8 mouse cellular contexts compared by ENCODE assay signal in genomic region chr9:50849249-50849648, GRCm38 (mm10). TPM values are rescaled to one million over a fixed set of nuclear protein-coding genes. Genes with fewer than 3 reads are reported as not detected.
DNase-seq lines count a peak whose midpoint lies in the region; ATAC-seq and TF ChIP-seq lines count a peak whose summit lies in the region.

No protein-coding gene starts in this region.

- H3K4me2 ChIP-seq in heart, embryonic 13.5 days, result 0 out of 2 replicates have a peak overlapping the region, but pooled peaks have one; percentile 60
- no peak overlapping the region for H3K4me2 ChIP-seq in liver, embryonic 11.5 days
- H3K4me2 ChIP-seq in neural tube, embryonic 11.5 days (ENCODE audit: low read depth), result no peak overlapping the region
- H3K4me2 ChIP-seq in stomach, postnatal 0 days (replicated peaks; ENCODE audit: low read depth), result peak overlapping the region; percentile 21

- no peaks in the 10 kb centered on the region for H3K9me3 ChIP-seq in heart, embryonic 13.5 days
- H3K9me3 ChIP-seq in liver, embryonic 11.5 days (ENCODE audit: control insufficient read depth, low read length), result no peaks in the 10 kb centered on the region
- no peaks in the 10 kb centered on the region for H3K9me3 ChIP-seq in neural tube, embryonic 11.5 days (ENCODE audit: control insufficient read depth, low read length)
- no peaks in the 10 kb centered on the region for H3K9me3 ChIP-seq in stomach, postnatal 0 days (ENCODE audit: control insufficient read depth, low read length)

- ATAC-seq in heart, embryonic 13.5 days (ENCODE audit: extremely low read depth, insufficient number of reproducible peaks, low FRiP score, low TSS enrichment), result no peak
- peak; percentile 62 for ATAC-seq in liver, embryonic 11.5 days (replicated peaks; ENCODE audit: low FRiP score)
- ATAC-seq in neural tube, embryonic 11.5 days (ENCODE audit: insufficient read depth, low FRiP score, low TSS enrichment), result peak; percentile 60; the same call in 1 of the 2 replicates
- peak; percentile 85 for ATAC-seq in stomach, postnatal 0 days (ENCODE audit: low FRiP score, low TSS enrichment)

- H3K27me3 ChIP-seq in heart, embryonic 13.5 days (replicated peaks), result no peaks in the 10 kb centered on the region
- H3K27me3 ChIP-seq in liver, embryonic 11.5 days (replicated peaks; ENCODE audit: control insufficient read depth, insufficient read depth, low read length), result no peaks in the 10 kb centered on the region
- no peaks in the 10 kb centered on the region for H3K27me3 ChIP-seq in neural tube, embryonic 11.5 days (ENCODE audit: control insufficient read depth, insufficient read depth, low read length)
- no peaks in the 10 kb centered on the region for H3K27me3 ChIP-seq in stomach, postnatal 0 days (ENCODE audit: control insufficient read depth, insufficient read depth, low read length)

- no peak overlapping the region for H3K27ac ChIP-seq in heart, embryonic 13.5 days (replicated peaks)
- H3K27ac ChIP-seq in liver, embryonic 11.5 days (ENCODE audit: low read depth, low read length), result no peak overlapping the region
- H3K27ac ChIP-seq in neural tube, embryonic 11.5 days (ENCODE audit: low read depth, low read length), result no peak overlapping the region
- H3K27ac ChIP-seq in stomach, postnatal 0 days (replicated peaks), result peak overlapping the region; percentile 63

- H3K9ac ChIP-seq in heart, embryonic 13.5 days, result no peak overlapping the region
- no peak overlapping the region for H3K9ac ChIP-seq in liver, embryonic 11.5 days (ENCODE audit: low read depth, low read length)
- H3K9ac ChIP-seq in neural tube, embryonic 11.5 days (ENCODE audit: low read length), result no peak overlapping the region
- H3K9ac ChIP-seq in stomach, postnatal 0 days (ENCODE audit: low read length), result no peak overlapping the region

- WGBS in heart, embryonic 13.5 days, result 19% methylated on average over 8 of the region's 8 CpGs
- WGBS in liver, embryonic 11.5 days, result 21% methylated on average over 8 of the region's 8 CpGs
- 24% methylated on average over 8 of the region's 8 CpGs for whole genome bisulfite sequencing in neural tube, embryonic 11.5 days
- WGBS in stomach, postnatal 0 days, result 15% methylated on average over 8 of the region's 8 CpGs

- H3K36me3 ChIP-seq in heart, embryonic 13.5 days, result peaks cover 8% of the 10 kb centered on the region
- H3K36me3 ChIP-seq in liver, embryonic 11.5 days (ENCODE audit: control insufficient read depth, insufficient read depth, low read length), result no peaks in the 10 kb centered on the region
- H3K36me3 ChIP-seq in neural tube, embryonic 11.5 days (ENCODE audit: control insufficient read depth, insufficient read depth, low read length), result 0 out of 2 replicates have a peak, but pooled peaks cover 2% of the 10 kb centered on the region
- H3K36me3 ChIP-seq in stomach, postnatal 0 days (ENCODE audit: control insufficient read depth, insufficient read depth, low read length), result no peaks in the 10 kb centered on the region

- DNase-seq in CD4-positive helper T cell, adult 2 months (ENCODE audit: low read depth, low spot score), result peak; percentile 79
- DNase-seq in brain, embryonic 18.5 days (ENCODE audit: low read depth, low spot score), result peak; percentile 73
- DNase-seq in fat pad, adult 2 months (ENCODE audit: extremely low read depth, low read depth, low spot score), result peak; percentile 74
- peak; percentile 96 for DNase-seq in kidney, postnatal 10 days
- peak; percentile 79 for DNase-seq in liver, embryonic 11.5 days (ENCODE audit: low spot score)
- DNase-seq in neural tube, embryonic 11.5 days (ENCODE audit: low spot score), result peak; percentile 88
- peak; percentile 93 for DNase-seq in stomach, postnatal 0 days (ENCODE audit: low spot score)

- peaks cover 41% of the 10 kb centered on the region for H3K4me1 ChIP-seq in heart, embryonic 13.5 days
- H3K4me1 ChIP-seq in liver, embryonic 11.5 days (replicated peaks; ENCODE audit: control insufficient read depth, insufficient read depth, low read length), result peaks cover 29% of the 10 kb centered on the region
- no peaks in the 10 kb centered on the region; the same call in 1 of the 2 replicates for H3K4me1 ChIP-seq in neural tube, embryonic 11.5 days (ENCODE audit: control insufficient read depth, insufficient read depth, low read length)
- H3K4me1 ChIP-seq in stomach, postnatal 0 days (replicated peaks; ENCODE audit: control insufficient read depth, insufficient read depth), result no peaks in the 10 kb centered on the region

- TF ChIP-seq CTCF in stomach, postnatal 0 days (IDR thresholded peaks at IDR 0.05; ENCODE audit: low read depth), result peak; percentile 96

- TF ChIP-seq EP300 in stomach, postnatal 0 days (optimal IDR thresholded peaks at IDR 0.05), result no peak

- H3K4me3 ChIP-seq in heart, embryonic 13.5 days, result no peak overlapping the region
- H3K4me3 ChIP-seq in liver, embryonic 11.5 days (ENCODE audit: low read depth, low read length), result no peak overlapping the region
- no peak overlapping the region for H3K4me3 ChIP-seq in neural tube, embryonic 11.5 days (ENCODE audit: low read depth, low read length)
- no peak overlapping the region for H3K4me3 ChIP-seq in stomach, postnatal 0 days (ENCODE audit: low read depth, low read length)

RNA-seq across cellular contexts. Expression of gene Ppp2r1b, which starts 4.1 kb away (rescaled TPM):
- 46.3 and 48.6 TPM in 2 replicates for polyA plus RNA-seq in heart, embryonic 13.5 days (2015; fragmentation: Nextera tagmentation; extraction: Ambion mirVana)
- 143 and 172 TPM in 2 replicates for polyA plus RNA-seq in liver, embryonic 11.5 days (2014; fragmentation: Nextera tagmentation; extraction: Ambion mirVana)
- polyA plus RNA-seq in neural tube, embryonic 11.5 days (2014; fragmentation: Nextera tagmentation; extraction: Ambion mirVana), result 121 and 122 TPM in 2 replicates
- 32.6 and 33.2 TPM in 2 replicates for polyA plus RNA-seq in stomach, postnatal 0 days (2015; fragmentation: Nextera tagmentation; extraction: Ambion mirVana)

Comparison
In these comparisons a context has a peak if more than half of its experiments do, and no peak if none do; other contexts are left out.
1. H3K4me2 ChIP-seq: peak in heart, embryonic 13.5 days (single experiment) and stomach, postnatal 0 days (single experiment); none in liver, embryonic 11.5 days (single experiment) and neural tube, embryonic 11.5 days (single experiment).
2. Peak in every context shown above with its lines, with median percentiles within 50 percentile points of each other: DNase-seq.